Mouse (Mus musculus): ENCODE results near the gene Gm20388.

DNA sequence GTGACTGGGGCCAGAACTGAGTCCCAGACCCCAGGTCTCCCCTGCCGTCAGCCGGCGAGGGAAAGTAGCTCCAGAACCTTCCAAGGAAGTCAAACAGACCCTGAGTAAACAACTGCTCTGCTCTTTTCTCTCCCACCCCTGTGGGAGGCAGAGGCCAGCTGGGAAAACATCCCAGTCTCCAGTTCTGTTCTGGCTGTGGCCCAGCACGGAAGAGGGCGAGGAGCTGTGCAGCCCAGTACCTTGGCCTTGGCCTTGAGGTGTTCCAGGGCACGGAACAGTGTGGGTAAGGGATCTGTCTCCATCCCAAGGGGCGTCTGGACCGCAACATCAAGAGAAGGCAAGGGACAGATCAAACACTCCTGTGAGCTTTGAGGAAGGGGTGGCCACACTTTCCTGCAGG lies 2011.5 kb downstream of the Gm20388 start:
- no peak for TF ChIP-seq CTCF (IDR thresholded peaks at IDR 0.05; ENCODE audit: borderline replicate concordance, insufficient read depth, low read depth, low read length)
- no peak for TF ChIP-seq POLR2A (IDR thresholded peaks at IDR 0.05; ENCODE audit: borderline replicate concordance, insufficient read depth, low read length)
